Mouse (Mus musculus): Measurements from ENCODE around the gene Gm49359.
"Not testable (repeated sequence)": the region's sequence is repeated elsewhere in the genome, so short reads cannot be mapped to it uniquely, and the experiment has no call there.

Gm49359 gene

DNA sequence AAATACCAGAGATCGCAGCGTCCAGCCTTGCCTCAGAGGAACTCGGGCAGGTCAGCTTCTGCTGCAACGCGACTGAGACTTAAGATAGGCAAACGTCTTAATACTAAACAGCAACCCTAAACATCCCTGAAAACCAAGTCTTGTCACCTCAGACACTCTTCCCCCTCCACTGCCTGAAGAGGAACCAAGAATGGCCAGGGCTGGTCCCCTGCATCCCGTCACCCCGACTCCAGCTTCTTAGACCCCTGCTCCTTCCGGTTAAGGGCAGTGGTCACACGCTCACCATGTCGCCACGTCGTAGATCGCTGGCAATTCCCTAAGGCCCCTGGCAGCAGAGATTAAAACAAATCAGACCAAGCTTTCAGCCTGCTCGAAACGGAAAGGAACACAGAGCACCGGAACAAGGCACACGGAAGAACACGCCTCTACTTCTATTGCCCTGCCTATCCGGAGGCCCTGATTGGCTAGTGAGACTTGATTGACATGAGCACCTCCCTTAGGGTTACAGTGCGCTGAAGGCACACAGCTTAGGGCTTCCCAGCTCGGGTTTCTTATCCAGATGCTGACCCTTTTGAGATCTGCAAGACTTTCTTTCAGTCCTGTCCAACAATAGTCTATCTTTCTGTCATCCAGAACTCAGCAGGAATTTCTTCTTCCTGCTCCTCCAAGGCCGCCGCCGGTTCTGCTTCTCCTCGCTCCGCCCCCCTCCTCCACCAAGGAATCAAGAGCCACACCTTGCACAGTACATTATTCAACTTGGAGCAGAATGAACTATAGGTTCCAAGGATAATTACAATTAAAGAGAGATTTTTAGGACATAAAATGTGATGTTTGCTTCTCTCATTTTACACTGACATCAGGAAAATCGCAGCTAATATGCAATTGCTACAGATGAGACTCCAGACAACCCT lies at the start of gene Gm49359:
TSS of gene Gm49359 (minus strand) at position 409 of the 911 bp plus-strand sequence.
- DNase-seq: peak; percentile 96

DNA sequence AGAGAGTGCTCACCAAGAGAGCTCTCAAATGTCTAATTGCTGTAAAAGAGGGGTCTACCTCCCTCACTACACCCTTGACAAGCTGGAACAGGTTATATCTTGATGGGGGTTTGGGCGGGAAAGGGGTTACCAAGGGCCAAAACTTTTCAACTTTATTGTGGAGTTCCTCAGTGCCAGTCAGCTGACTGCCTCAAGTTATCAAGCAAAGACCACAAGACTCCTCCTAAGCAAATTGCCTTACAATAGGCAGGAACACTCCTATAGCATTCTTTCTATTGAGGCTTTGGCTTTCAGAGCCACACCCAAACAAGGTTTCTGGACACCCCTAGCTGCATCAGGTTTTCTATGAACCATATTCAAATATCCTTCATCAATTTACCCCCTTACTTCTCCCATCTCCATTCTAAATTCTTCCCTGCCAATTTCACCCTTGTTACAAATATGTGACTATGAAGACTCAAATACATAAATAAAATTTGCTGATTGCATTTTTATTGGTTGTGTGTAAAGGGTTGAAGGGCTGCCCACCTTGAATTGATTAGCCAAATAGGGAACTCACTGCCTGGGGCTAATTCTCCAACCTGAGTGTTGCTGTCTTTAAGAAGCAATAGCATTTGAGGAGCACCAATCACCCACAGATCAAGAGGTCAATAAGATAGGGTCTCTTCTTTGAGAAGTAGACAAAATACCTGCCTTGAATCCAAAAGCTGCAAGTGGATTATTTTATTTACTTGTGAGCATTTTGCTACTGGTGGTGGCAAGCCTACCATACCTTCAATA lies 44.2 kb upstream of the Gm49359 start:
- DNase-seq: not testable (repeated sequence)

DNA sequence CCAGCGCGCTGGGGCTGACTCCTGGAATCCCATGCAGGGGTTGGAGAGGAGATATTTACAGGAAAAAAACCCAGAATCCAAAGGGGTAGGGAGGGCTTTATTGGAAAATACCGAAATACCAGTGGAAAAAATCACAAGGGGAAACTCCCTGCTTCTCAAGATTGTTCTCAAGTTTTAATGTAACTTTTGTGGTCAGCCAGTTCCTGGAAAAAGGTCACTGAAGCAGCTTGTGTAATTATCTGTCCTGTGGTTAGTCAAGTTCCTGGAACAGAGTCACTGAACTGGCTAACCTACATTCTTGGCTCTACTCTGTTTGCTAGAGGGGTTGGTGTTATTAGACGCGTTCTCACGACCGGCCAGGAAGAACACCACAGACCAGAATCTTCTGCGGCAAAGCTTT lies 6.0 kb upstream of the Gm49359 start:
- not testable (repeated sequence) for DNase-seq

DNA sequence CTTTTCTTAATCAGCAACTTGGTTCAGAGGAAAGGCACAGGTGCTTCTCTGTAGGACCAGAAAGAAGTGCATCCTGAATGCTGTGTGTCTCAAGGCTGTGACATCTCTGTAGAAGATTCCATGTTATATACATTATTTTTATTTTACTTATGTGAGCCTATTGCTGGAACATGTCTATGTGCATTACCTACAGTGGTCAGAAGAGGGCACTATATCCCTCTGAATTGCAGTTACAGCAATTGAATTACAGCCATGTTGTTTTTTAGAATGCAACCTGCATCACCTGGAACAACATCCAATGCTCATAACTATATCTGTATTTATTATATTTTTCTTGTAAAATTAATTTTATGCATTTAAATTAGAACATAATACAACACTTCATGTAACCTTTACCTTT lies 3.3 kb upstream of the Gm49359 start:
- peak; percentile 64 for DNase-seq

Measured in retina, postnatal 1 day (tissue).